Mouse (Mus musculus): Measurements from ENCODE around the gene Resp18. TPM values are rescaled to one million over a fixed set of nuclear protein-coding genes. Genes with fewer than 3 reads are reported as not detected.
"Not testable (repeated sequence)": the region's sequence is repeated elsewhere in the genome, so short reads cannot be mapped to it uniquely, and the experiment has no call there.

The Resp18 gene
- total and polyA plus RNA-seq, 3 experiments, result 46.3 to 192 (median 127) TPM

DNA sequence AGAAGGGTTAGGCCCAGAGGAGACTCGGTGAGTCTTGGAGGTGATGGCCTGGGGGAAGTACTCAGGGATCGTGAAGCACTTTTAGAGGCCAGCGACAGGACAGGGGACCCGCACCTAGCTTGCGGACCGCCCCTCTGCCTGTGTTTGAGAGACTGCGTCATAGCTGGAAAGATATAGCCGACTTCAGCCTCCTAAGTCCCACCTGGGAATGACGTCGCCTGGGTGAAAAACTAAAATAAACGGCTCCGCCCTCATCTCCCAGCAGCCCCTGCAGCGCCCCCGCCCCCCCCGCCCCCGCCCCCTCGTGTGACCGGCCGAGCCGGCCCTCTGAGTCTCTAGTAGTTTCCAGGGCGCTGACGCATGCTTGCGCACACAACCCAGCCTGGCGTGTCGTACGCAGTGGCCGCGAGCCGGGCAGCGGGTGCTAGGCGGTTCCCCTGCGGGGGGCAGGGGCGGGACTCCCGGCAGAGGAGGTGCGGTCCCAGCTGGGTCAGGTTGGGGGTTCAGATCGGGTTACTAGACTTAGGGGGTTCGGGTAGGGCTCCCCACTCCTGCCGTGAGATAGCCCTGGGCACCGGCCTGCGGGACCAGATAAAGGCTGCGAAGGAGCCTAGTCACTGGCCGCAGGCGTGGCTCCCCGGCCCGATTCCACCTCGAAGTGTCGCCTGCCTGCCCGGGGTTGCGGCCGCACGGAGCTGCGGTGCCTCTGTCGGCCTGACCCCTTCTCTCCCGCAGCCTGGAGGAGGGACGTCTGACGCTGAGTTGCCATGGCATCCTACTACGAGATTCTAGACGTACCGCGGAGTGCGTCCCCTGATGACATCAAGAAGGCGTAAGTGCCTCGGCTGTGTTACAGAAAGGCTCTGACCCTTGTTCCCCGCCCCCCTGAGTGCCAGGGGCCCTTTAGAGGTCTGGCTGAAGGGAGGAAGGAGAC is 41.8 kb downstream of the Resp18 start, which contains the start of gene Dnajb2:
Gene Dnajb2 (plus strand): TSS at position 290 of the 934 bp plus-strand sequence.
- DNase-seq, result peak; percentile 96

DNA sequence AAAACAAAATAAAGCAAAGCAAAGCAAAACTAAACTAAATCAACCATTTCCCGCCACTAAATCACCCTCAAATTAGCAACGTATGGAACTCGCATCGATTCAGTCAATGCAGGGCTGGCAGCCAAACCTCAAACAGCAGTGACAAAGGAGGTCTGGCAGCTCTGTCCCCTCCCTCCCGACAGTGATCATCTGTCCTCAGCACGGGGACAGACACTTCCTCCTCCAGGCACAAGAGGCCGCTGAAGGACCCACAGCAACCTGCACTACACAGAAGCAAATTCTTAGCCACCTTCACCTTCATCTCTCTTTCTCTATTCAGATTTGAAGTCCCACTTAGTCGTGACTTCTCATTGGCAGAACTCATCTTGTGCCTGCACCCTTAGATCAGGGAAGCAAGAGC is 43.6 kb downstream of the Resp18 start:
- DNase-seq, result peak; percentile 81

DNA sequence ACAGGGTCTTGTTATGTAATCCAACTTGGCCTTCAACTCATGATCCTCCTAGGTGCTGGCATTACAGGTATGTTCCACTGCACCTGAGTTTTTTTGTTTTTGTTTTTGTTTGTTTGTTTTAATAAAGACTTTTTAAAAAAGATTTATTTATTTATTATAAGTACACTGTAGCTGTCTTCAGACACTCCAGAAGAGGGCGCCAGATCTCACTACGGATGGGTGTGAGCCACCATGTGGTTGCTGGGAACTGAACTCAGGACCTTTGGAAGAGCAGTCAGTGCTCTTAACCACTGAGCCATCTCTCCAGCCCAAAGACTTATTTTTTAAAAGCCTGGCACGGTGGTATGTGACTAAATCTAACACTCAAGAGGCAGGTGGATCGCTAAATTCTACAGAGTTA is 45.7 kb downstream of the Resp18 start:
- DNase-seq, result not testable (repeated sequence)

DNA sequence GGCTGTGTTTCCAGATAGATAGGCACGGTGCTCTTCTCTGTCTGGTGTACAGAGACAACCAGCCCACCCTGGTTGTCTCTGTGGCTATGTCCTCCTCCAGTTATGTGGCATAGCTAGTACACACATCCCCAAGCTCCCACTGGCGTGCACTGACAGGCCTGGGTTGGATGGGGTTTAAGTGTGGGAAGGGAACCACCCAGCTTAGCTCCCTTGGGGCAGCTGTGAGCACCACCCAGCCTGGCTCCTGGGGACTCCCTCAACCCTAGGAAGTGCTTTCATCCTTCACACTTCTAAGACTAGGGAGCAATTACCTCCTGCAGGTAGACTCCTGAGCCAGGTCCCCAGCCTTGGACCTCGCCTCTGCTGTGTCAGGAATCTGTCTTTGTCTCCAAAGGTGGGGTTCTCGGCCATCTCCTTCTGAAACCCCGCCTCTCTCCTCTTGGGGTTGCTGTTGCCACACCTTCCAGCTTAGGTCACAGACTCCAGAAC is 46.5 kb downstream of the Resp18 start, which contains the start of gene A630095N17Rik:
Gene A630095N17Rik (minus strand): TSS at position 439 of the 489 bp plus-strand sequence.
- no peak for DNase-seq

DNA sequence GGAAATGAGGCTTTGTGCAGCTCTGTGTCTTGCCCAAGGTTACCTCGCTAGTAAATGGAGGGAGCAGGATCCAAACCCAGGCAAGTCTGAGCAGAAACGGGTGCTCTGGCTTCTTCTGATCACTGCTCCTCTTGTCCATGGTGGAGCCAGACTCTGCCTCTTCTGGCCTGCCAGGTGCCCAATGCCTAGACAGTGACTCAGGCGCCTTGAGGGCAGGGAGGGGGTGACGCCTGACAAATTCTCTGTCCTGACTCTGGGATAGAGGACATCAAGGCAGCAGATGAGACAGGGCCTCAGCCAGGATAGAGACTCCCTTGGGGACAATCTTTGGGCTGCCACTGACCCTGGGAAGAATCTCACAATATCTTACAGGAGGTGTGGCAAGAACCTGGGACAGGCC is 47.0 kb downstream of the Resp18 start:
- DNase-seq, result no peak

DNA sequence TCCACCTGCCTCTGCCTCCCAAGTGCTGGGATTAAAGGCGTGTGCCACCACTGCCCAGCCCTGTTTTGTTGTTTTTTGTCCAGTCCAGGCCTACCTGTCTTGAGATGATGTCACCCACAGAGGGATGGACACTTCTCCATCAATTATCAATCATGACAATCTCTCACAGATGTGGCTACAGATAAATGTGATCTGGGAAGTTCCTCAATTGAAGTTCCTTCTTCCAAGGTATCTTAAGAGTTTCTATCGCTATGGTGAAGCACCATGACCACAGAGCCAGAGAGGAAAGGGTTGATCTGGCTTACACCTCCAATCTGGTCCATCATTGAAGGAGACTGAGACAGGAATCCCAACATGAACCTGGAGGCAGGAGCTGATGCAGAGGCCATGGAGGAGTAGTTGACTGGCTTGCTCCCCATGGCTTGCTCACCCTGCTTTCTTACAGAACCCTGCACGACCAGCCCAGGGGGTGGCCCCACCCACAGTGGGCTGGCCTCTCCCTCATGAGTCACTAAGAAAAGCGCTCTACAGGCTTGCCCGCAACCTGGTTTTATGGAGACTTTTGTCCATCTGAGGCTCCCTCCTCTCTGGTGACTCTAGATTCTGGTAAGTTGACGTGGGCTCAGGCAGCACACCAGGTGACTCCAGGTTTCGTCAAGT is 47.8 kb downstream of the Resp18 start:
- DNase-seq, result no peak

DNA sequence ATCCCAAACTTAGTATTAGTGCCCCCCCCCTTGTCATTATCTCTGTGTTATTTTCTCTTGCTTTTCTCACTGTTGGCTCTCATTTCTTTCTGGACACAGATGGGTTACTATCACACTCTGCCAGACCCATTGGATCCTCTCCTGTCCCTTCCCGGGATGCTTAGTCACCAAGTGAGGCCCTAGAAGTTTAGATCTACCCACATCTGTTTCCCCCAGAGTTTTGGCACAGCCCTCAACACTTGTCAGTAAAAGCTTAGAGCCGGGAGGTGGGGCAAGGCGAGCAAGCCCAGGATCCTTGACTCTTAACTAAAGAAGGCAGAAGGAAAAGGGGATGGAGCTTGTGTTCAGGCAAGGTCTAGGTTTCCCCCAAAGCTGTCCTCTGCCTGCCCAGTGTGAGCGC is 49.1 kb downstream of the Resp18 start:
- DNase-seq, result no peak

DNA sequence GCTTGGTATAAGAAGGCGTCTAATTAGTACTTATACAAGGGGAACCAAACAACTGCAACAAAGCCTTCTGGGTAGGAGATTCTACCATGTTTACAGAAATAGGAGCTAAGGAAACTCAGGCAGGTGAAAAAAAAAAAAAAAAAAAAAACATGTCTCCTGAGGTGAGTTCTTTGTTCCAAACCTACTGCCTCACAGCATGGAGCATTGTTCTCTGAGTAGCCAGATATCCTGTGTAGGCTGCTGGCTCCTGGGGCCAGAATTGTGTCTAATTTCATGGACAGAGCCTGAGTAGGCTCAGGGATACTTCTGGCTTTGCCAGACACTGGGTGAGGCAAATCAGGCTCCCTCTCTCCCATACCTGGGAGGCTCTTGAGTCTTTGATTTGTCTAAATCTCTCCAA is 50.6 kb downstream of the Resp18 start:
- DNase-seq, result no peak

DNA sequence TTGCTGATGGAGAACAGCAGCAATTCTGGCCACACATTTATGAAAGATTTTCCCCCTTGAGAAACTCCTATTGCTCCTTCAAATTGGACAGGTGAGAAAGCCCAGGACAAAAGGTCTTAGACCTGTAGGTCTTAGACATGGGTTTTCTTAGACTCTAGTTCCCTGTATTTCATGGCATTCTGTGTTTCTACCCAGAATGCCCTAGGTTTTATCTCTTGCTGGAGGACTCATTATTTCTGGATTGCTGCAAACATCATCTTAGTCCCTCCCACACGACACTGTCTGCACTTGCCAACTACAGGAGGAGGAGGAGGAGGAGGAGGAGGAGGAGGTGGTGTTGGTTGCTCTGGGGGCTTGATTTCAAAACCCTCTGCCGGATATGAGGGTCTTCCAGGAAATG is 52.1 kb downstream of the Resp18 start:
- no peak for DNase-seq

DNA sequence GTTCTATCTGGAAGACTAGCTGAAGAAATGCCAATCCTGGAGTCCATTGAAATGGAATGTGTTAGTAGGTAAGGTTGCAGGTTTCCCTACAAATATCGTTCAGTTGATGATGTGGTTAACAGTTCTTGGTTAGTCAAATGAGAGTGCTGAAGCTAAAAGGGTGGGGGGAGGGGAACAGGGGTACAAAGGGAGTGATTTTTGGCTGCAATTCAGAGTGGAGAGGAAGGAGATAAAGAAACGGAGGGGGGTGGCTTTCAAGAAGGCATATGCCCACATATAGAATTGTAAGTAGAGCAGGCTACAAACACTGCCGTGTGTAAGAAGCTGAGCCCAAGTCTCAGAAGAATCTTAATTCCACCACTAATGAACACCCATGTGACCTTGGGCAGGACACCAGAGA is 52.7 kb downstream of the Resp18 start:
- no peak for DNase-seq

DNA sequence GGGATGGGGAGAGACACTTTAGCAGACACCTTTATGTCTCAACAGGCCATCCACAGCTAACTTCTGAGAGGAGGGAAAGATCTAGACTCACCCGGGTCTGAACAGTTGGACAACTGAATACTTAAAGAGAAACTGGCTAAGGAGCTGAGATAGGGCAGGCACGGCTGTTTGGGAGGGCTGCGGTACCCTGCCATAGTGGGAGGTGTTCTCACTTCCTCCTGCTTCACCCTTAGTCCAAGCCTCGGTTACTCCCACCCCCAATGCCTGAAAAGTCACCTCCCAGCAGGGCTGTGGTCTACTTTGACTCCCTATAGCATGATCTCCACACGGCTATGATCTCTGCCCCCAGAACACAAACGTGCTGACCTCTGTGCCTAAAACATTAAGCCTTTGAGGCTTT is 54.7 kb downstream of the Resp18 start:
- no peak for DNase-seq

DNA sequence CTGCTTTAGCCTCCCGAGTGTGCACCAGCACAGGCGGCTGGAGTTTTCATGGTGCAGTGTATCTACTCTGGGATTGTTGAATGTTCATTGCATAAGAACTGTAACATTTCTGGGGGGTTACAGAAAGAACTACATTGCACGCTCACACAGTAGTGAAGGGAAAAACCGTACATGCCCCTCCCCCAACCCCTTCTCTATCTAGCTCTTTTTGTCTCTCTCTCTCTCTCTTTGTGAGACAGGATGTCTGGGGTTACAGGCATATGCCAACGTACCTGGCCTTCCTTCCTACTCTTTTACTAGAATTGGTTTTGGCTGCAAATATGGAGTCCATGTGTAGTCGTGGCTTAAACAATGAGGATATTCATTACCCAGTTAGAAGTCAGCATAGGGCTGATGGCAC is 55.3 kb downstream of the Resp18 start:
- DNase-seq, result no peak

Other genes with a start within 250 kb of the Resp18 start
- gene Nhej1, start 153.2 kb downstream of the Resp18 start, total RNA-seq (2021), result 1 to 10 TPM; 5.7 to 8.8 TPM
- gene Nhej1, start 153.2 kb downstream of the Resp18 start, polyA plus RNA-seq (2012; rRNA removed), result 3.4 and 3.5 TPM in 2 replicates
- gene Slc23a3, start 144.5 kb downstream of the Resp18 start, total RNA-seq (2021), result under 1 TPM; 0.23 to 0.41 TPM
- 0.36 and 0.46 TPM in 2 replicates for gene Slc23a3, start 144.5 kb downstream of the Resp18 start, polyA plus RNA-seq (2012; rRNA removed)
- 10 to 100 TPM; 27.3 to 33.9 TPM for gene Cnppd1, start 135.7 kb downstream of the Resp18 start, total RNA-seq (2021)
- gene Cnppd1, start 135.7 kb downstream of the Resp18 start, polyA plus RNA-seq (2012; rRNA removed), result 36.3 and 37.6 TPM in 2 replicates
- 100 to 1,000 TPM in 1 of 2 experiments, 10 to 100 TPM in 1; 80.4 to 101 TPM for gene Retreg2, start 135.6 kb downstream of the Resp18 start, total RNA-seq (2021)
- 127 and 143 TPM in 2 replicates for gene Retreg2, start 135.6 kb downstream of the Resp18 start, polyA plus RNA-seq (2012; rRNA removed)
- 10 to 100 TPM; 33.1 to 36.8 TPM for gene Zfand2b, start 109.8 kb downstream of the Resp18 start, total RNA-seq (2021)
- 63.1 and 68.5 TPM in 2 replicates for gene Zfand2b, start 109.8 kb downstream of the Resp18 start, polyA plus RNA-seq (2012; rRNA removed)
- gene Abcb6, start 98.0 kb downstream of the Resp18 start, total RNA-seq (2021), result 10 to 100 TPM; 24.2 to 31.7 TPM
- gene Abcb6, start 98.0 kb downstream of the Resp18 start, polyA plus RNA-seq (2012; rRNA removed), result 23.2 and 23.3 TPM in 2 replicates
- 10 to 100 TPM; 14.1 to 14.4 TPM for gene Ankzf1, start 86.3 kb downstream of the Resp18 start, total RNA-seq (2021)
- 11.5 and 13.3 TPM in 2 replicates for gene Ankzf1, start 86.3 kb downstream of the Resp18 start, polyA plus RNA-seq (2012; rRNA removed)
- gene Atg9a, start 86.2 kb downstream of the Resp18 start, total RNA-seq (2021), result 10 to 100 TPM; 41.7 to 44.5 TPM
- gene Atg9a, start 86.2 kb downstream of the Resp18 start, polyA plus RNA-seq (2012; rRNA removed), result 78.5 and 89.9 TPM in 2 replicates
- gene Glb1l, start 67.6 kb downstream of the Resp18 start, total RNA-seq (2021), result 10 to 100 TPM; 16.0 to 23.1 TPM
- gene Glb1l, start 67.6 kb downstream of the Resp18 start, polyA plus RNA-seq (2012; rRNA removed), result 7.4 and 7.7 TPM in 2 replicates
- gene Stk16, start 67.6 kb downstream of the Resp18 start, total RNA-seq (2021), result 100 to 1,000 TPM; 106 to 109 TPM
- 228 and 249 TPM in 2 replicates for gene Stk16, start 67.6 kb downstream of the Resp18 start, polyA plus RNA-seq (2012; rRNA removed)
- gene Tuba4a, start 58.5 kb downstream of the Resp18 start, total RNA-seq (2021), result 10 to 100 TPM; 55.4 to 73.0 TPM
- gene Tuba4a, start 58.5 kb downstream of the Resp18 start, polyA plus RNA-seq (2012; rRNA removed), result 10.8 and 11.2 TPM in 2 replicates
- gene A630095N17Rik, start 46.3 kb downstream of the Resp18 start, total RNA-seq (2021), result not detected
- gene A630095N17Rik, start 46.3 kb downstream of the Resp18 start, polyA plus RNA-seq (2012; rRNA removed), result not detected in 2 replicates
- gene Dnajb2, start 42.0 kb downstream of the Resp18 start, total RNA-seq (2021), result 100 to 1,000 TPM in 1 of 2 experiments, 10 to 100 TPM in 1; 89.1 to 111 TPM
- 52.8 and 58.4 TPM in 2 replicates for gene Dnajb2, start 42.0 kb downstream of the Resp18 start, polyA plus RNA-seq (2012; rRNA removed)
- gene Ptprn, start 13.9 kb downstream of the Resp18 start, total RNA-seq (2021), result 10 to 100 TPM; 43.6 to 83.6 TPM
- gene Ptprn, start 13.9 kb downstream of the Resp18 start, polyA plus RNA-seq (2012; rRNA removed), result 41.5 and 52.0 TPM in 2 replicates
- gene Dnpep, start 39.6 kb upstream of the Resp18 start, total RNA-seq (2021), result 100 to 1,000 TPM in 1 of 2 experiments, 10 to 100 TPM in 1; 85.2 to 100 TPM
- 149 and 179 TPM in 2 replicates for gene Dnpep, start 39.6 kb upstream of the Resp18 start, polyA plus RNA-seq (2012; rRNA removed)
- gene Des, start 81.9 kb upstream of the Resp18 start, total RNA-seq (2021), result 10 to 100 TPM; 16.6 to 31.8 TPM
- 17.2 and 18.6 TPM in 2 replicates for gene Des, start 81.9 kb upstream of the Resp18 start, polyA plus RNA-seq (2012; rRNA removed)
- 10 to 100 TPM in 1 of 2 experiments, 1 to 10 TPM in 1; 9.9 to 15.2 TPM for gene Speg, start 96.9 kb upstream of the Resp18 start, total RNA-seq (2021)
- gene Speg, start 96.9 kb upstream of the Resp18 start, polyA plus RNA-seq (2012; rRNA removed), result 56.5 and 93.7 TPM in 2 replicates
- gene Gmppa, start 157.5 kb upstream of the Resp18 start, total RNA-seq (2021), result 10 to 100 TPM; 69.1 to 77.7 TPM
- 137 and 189 TPM in 2 replicates for gene Gmppa, start 157.5 kb upstream of the Resp18 start, polyA plus RNA-seq (2012; rRNA removed)
- gene Asic4, start 172.0 kb upstream of the Resp18 start, total RNA-seq (2021), result 1 to 10 TPM; 3.7 to 6.8 TPM
- 9.5 and 13.6 TPM in 2 replicates for gene Asic4, start 172.0 kb upstream of the Resp18 start, polyA plus RNA-seq (2012; rRNA removed)
- 10 to 100 TPM; 50.9 to 57.8 TPM for gene Chpf, start 200.9 kb upstream of the Resp18 start, total RNA-seq (2021)
- 250 and 268 TPM in 2 replicates for gene Chpf, start 200.9 kb upstream of the Resp18 start, polyA plus RNA-seq (2012; rRNA removed)
- gene Tmem198, start 201.1 kb upstream of the Resp18 start, total RNA-seq (2021), result 1 to 10 TPM; 2.5 to 2.8 TPM
- 15.0 and 17.4 TPM in 2 replicates for gene Tmem198, start 201.1 kb upstream of the Resp18 start, polyA plus RNA-seq (2012; rRNA removed)
- gene Obsl1, start 228.0 kb upstream of the Resp18 start, total RNA-seq (2021), result 10 to 100 TPM; 35.9 to 56.6 TPM
- 81.5 and 101 TPM in 2 replicates for gene Obsl1, start 228.0 kb upstream of the Resp18 start, polyA plus RNA-seq (2012; rRNA removed)
- 10 to 100 TPM; 15.0 to 38.5 TPM for gene Inha, start 228.7 kb upstream of the Resp18 start, total RNA-seq (2021)
- 193 and 227 TPM in 2 replicates for gene Inha, start 228.7 kb upstream of the Resp18 start, polyA plus RNA-seq (2012; rRNA removed)
- gene Stk11ip, start 243.1 kb upstream of the Resp18 start, total RNA-seq (2021), result 10 to 100 TPM; 16.6 to 19.3 TPM
- gene Stk11ip, start 243.1 kb upstream of the Resp18 start, polyA plus RNA-seq (2012; rRNA removed), result 59.5 and 66.7 TPM in 2 replicates